ENCODE assay signal across 12 mouse cellular contexts in genomic region chr13:46793824-46794223, GRCm38 (mm10).
DNase-seq lines count a peak whose midpoint lies in the region; ATAC-seq lines count a peak whose summit lies in the region.
"Had no signal": no experiment of that assay in that cellular context is flagged by ENCODE, and none has a peak within 500 bp of the region (broad histone marks: within the 10 kb centered on the region; RNA-seq: fewer than 3 reads in every experiment).

No protein-coding gene starts in this region.

- ATAC-seq in liver, embryonic 12.5 days = no peak
- 0 out of 2 replicates have a peak, but pooled peaks have one; percentile 23 for ATAC-seq in neutrophil, adult 5-6 weeks (ENCODE audit: extremely low read depth, insufficient number of reproducible peaks, low FRiP score, poor library complexity, severe bottlenecking)
- ATAC-seq in erythroid progenitor cell, adult 5-6 weeks (replicated peaks; ENCODE audit: low FRiP score, poor library complexity, severe bottlenecking) = no peak
- ATAC-seq in kidney, embryonic 14.5 days (ENCODE audit: low FRiP score, low TSS enrichment) = no peak
- ATAC-seq: midbrain, embryonic 15.5 days had no signal

- WGBS in liver, embryonic 12.5 days (ENCODE audit: insufficient replicate concordance) = 70% methylated on average over 13 of the region's 13 CpGs
- WGBS in kidney, embryonic 14.5 days = 87% methylated on average over 13 of the region's 13 CpGs

- peak; percentile 26 to 45 for DNase-seq in cerebellum, postnatal 14 days
- DNase-seq in cerebellum, adult 9-10 months = no peak
- DNase-seq in liver (peak; percentile 33), R1 (ENCODE audit: low read depth, low spot score) (peak; percentile 82)
- DNase-seq: kidney, postnatal 10 days had no signal

- no peaks in the 10 kb centered on the region for H3K4me1 ChIP-seq in liver, embryonic 12.5 days
- no peaks in the 10 kb centered on the region for H3K4me1 ChIP-seq in kidney, embryonic 14.5 days (ENCODE audit: control insufficient read depth, insufficient read depth, low read length)
- H3K4me1 ChIP-seq: limb, embryonic 12.5 days; midbrain, embryonic 15.5 days had no signal

- no peak overlapping the region for H3K27ac ChIP-seq in liver, embryonic 12.5 days
- H3K27ac ChIP-seq in kidney, embryonic 14.5 days (ENCODE audit: low read depth, low read length) = no peak overlapping the region
- H3K27ac ChIP-seq: heart, embryonic 15.5 days; limb, embryonic 12.5 days; midbrain, embryonic 15.5 days had no signal

- H3K9ac ChIP-seq in liver, embryonic 12.5 days = no peak overlapping the region
- H3K9ac ChIP-seq in kidney, embryonic 14.5 days (ENCODE audit: low read depth, low read length) = no peak overlapping the region
- H3K9ac ChIP-seq: heart, embryonic 15.5 days; limb, embryonic 12.5 days; midbrain, embryonic 15.5 days had no signal

- no peaks in the 10 kb centered on the region for H3K9me3 ChIP-seq in liver, embryonic 12.5 days (replicated peaks)
- no peaks in the 10 kb centered on the region for H3K9me3 ChIP-seq in kidney, embryonic 14.5 days (ENCODE audit: control insufficient read depth, low read length)
- H3K9me3 ChIP-seq: heart, embryonic 15.5 days; limb, embryonic 12.5 days; midbrain, embryonic 15.5 days had no signal

- peaks cover 40% of the 10 kb centered on the region for H3K36me3 ChIP-seq in liver, embryonic 12.5 days
- peaks cover 30% of the 10 kb centered on the region; the same call in 1 of the 2 replicates for H3K36me3 ChIP-seq in kidney, embryonic 14.5 days (ENCODE audit: control insufficient read depth, insufficient read depth, low read length)

- no peak overlapping the region for H3K4me3 ChIP-seq in liver, embryonic 12.5 days
- H3K4me3 ChIP-seq in kidney, embryonic 14.5 days (ENCODE audit: low read length) = no peak overlapping the region
- H3K4me3 ChIP-seq: heart, embryonic 15.5 days; limb, embryonic 12.5 days; midbrain, embryonic 15.5 days had no signal

- no peaks in the 10 kb centered on the region for H3K27me3 ChIP-seq in liver, embryonic 12.5 days (replicated peaks)
- H3K27me3 ChIP-seq in kidney, embryonic 14.5 days (ENCODE audit: control insufficient read depth, insufficient read depth, low read length) = no peaks in the 10 kb centered on the region
- H3K27me3 ChIP-seq: heart, embryonic 15.5 days; limb, embryonic 12.5 days; midbrain, embryonic 15.5 days had no signal

- H3K4me2 ChIP-seq in liver, embryonic 12.5 days = no peak overlapping the region
- no peak overlapping the region for H3K4me2 ChIP-seq in kidney, embryonic 14.5 days (replicated peaks; ENCODE audit: low read depth, low read length)
- H3K4me2 ChIP-seq: heart, embryonic 15.5 days; limb, embryonic 12.5 days; midbrain, embryonic 15.5 days had no signal
